Mouse (Mus musculus): ENCODE measurements around the gene Slc7a14.

The Slc7a14 gene

GRCm38 (mm10) chr3:31203947-31204346 lies 106.2 kb downstream of the Slc7a14 start:
- no peak for DNase-seq

GRCm38 (mm10) chr3:31199162-31199877 lies 110.9 kb downstream of the Slc7a14 start:
- DNase-seq: no peak

- DNase-seq: no peak
Measured at GRCm38 (mm10) chr3:31191402-31191801, 118.8 kb downstream of the Slc7a14 start.

GRCm38 (mm10) chr3:31190342-31190741 lies 119.8 kb downstream of the Slc7a14 start:
- no peak for DNase-seq

- DNase-seq: no peak
Measured at GRCm38 (mm10) chr3:31166365-31166871, 143.8 kb downstream of the Slc7a14 start.

- no peak for DNase-seq
Measured at GRCm38 (mm10) chr3:31165803-31166202, 144.4 kb downstream of the Slc7a14 start.

- DNase-seq: no peak
Measured at GRCm38 (mm10) chr3:31162860-31163259, 147.3 kb downstream of the Slc7a14 start.

GRCm38 (mm10) chr3:31161336-31161735 lies 148.8 kb downstream of the Slc7a14 start:
- no peak for DNase-seq

GRCm38 (mm10) chr3:31160046-31160445 lies 150.1 kb downstream of the Slc7a14 start:
- DNase-seq: no peak

GRCm38 (mm10) chr3:31157776-31158175 lies 152.4 kb downstream of the Slc7a14 start:
- DNase-seq: no peak

GRCm38 (mm10) chr3:31156126-31156525 lies 154.1 kb downstream of the Slc7a14 start:
- DNase-seq: no peak
